Mouse (Mus musculus) stomach, postnatal 0 days (tissue): Measurements from ENCODE around the gene Fuk. TPM values are rescaled to one million over a fixed set of nuclear protein-coding genes. Genes with fewer than 3 reads are reported as not detected.

Experiments used
- ATAC-seq: fragments of 200-750 bp; cut with Nextera tagmentation; 2 replicates; pipeline ENCODE4 v1.8.0; 2017; ENCODE audit not compliant: low FRiP score, low TSS enrichment
- DNase-seq: peaks from one replicate; pipeline ENCODE4 v3.0.0-alpha.2; 2016; ENCODE audit warnings: low spot score
- H3K27ac ChIP-seq: fragments of 300-500 bp; sonication (generic); replicated peaks from 2 replicates; pipeline ENCODE4 v1.5.1; 2014; ENCODE audit warnings: mild to moderate bottlenecking, control low read depth
- H3K27me3 ChIP-seq: fragments of 300-500 bp; sonication (generic); 2 replicates; pipeline ENCODE4 v1.6.1; 2014; ENCODE audit warnings: low read length; ENCODE audit not compliant: control insufficient read depth, insufficient read depth
- H3K36me3 ChIP-seq: fragments of 300-500 bp; sonication (generic); 2 replicates; pipeline ENCODE4 v1.6.1; 2014; ENCODE audit warnings: low read length, mixed read lengths; ENCODE audit not compliant: control insufficient read depth, insufficient read depth
- H3K4me1 ChIP-seq: fragments of 300-500 bp; sonication (generic); replicated peaks from 2 replicates; pipeline ENCODE4 v1.6.1; 2014; ENCODE audit warnings: antibody characterized with exemption; ENCODE audit not compliant: control insufficient read depth, insufficient read depth
- H3K4me2 ChIP-seq: fragments of 300-500 bp; sonication (generic); replicated peaks from 2 replicates; pipeline ENCODE4 v1.6.1; 2014; ENCODE audit warnings: low read depth, mild to moderate bottlenecking, control low read depth, moderate library complexity
- H3K4me3 ChIP-seq: fragments of 300-500 bp; sonication (generic); 2 replicates; pipeline ENCODE4 v1.5.1; 2014; ENCODE audit warnings: low read depth, low read length, control low read depth
- H3K9ac ChIP-seq: fragments of 300-500 bp; sonication (generic); 2 replicates; pipeline ENCODE4 v1.6.1; 2014; ENCODE audit warnings: mild to moderate bottlenecking, low read length, control low read depth, mixed read lengths
- H3K9me3 ChIP-seq: fragments of 300-500 bp; sonication (generic); 2 replicates; pipeline ENCODE4 v1.6.1; 2016; ENCODE audit warnings: low read length; ENCODE audit not compliant: control insufficient read depth
- CTCF ChIP-seq: IDR thresholded peaks from 2 replicates; pipeline ENCODE4 v1.5.1; 2016; ENCODE audit warnings: antibody characterized with exemption, low read depth, mild to moderate bottlenecking, moderate library complexity
- EP300 ChIP-seq: optimal IDR thresholded peaks from 2 replicates; pipeline ENCODE3; 2016; ENCODE audit warnings: antibody characterized with exemption
- WGBS: fragments of 180-500 bp; shearing (Covaris S2); extraction: QIAGEN DNeasy Blood & Tissue Kit; methylation state at CpG from one replicate; pipeline ENCODE4 v1.1.7; 2014; 5-methylcytosine and 5-hydroxymethylcytosine counted together
- polyA plus RNA-seq: library from polyadenylated mRNA; unstranded; fragments of >200 nt; fragmentation: Nextera tagmentation; extraction: Ambion mirVana; gene quantifications from 2 replicates; pipeline ENCODE4 v1.2.1, GENCODE M21; 2015

Fuk gene
- 6.0 and 6.5 TPM in 2 replicates for polyA plus RNA-seq

DNA sequence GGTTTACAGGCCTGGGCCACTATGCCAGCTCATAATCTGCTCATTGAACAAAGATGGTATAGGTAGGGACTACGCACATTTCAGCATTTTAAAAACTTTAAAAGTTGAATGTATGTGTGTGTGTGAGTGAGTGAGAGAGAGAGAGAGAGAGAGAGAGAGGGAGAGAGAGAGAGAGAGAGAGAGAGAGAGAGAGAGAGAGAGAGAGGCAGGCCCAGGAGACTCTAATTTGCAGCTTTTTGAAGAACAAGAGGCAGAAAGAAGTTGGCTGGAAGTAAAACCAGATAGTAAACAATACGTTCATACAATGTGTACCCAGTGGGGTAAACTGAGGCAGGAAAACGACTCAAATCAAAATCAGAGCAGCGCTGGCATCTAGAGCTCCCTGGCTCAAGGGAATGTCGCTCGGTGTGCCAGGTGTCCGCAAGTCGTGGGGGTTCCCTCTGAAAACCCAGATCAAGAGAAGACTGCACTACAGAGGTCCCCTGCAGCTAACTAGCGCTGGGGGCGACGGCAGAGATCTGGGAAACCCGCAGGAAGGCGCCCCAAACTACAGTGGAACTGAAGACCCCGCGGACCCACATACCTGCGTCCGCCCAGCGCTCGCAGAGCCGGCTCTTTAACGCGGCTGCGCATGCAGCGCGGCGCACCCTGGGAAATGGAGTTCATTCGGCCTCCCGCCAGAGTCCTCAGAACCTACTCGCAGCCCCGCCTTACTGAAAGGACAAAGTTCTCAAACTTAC lies at the start of gene Fuk:
Gene Fuk, minus strand, starts transcription at position 650 of the 740 bp plus-strand sequence.
- ATAC-seq (peak; percentile 90), DNase-seq (peak; percentile 87)
- TF ChIP-seq CTCF (no peak), EP300 (no peak)
- WGBS = 3% methylated on average over 30 of the region's 30 CpGs
- H3K27me3 ChIP-seq = no peaks in the 10 kb centered on the region
- H3K36me3 ChIP-seq = no peaks in the 10 kb centered on the region
- peak within 1 kb of the TSS; percentile 84 for H3K4me2 ChIP-seq
- peak within 1 kb of the TSS; percentile 71 for H3K9ac ChIP-seq
- peak within 1 kb of the TSS; percentile 66 for H3K4me3 ChIP-seq
- H3K27ac ChIP-seq = no peak within 1 kb of the TSS
- no peaks in the 10 kb centered on the region for H3K4me1 ChIP-seq
- H3K9me3 ChIP-seq = no peaks in the 10 kb centered on the region

DNA sequence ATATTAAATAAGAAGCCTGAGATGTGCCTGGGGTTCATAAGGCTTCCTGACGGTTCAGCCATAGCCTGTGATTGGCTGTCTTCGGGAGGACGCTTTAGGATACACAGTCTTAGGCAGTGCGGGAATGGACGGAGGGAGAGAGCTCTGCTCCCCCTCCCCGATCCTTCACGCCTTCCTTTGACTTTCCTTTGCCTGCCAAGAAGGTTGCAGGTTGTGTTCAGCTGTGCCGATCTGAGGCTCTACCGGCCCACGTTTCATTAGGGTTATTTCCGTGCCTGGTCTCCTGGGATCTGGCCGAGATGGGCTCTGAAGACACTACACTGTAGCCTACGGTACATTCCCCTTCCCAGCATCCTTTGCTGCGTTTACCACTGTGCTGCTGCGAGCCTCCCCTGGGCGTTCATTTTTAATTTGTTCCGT lies 47.8 kb upstream of the Fuk start:
- 75% methylated on average over 17 of the region's 17 CpGs for WGBS
- H3K4me2 ChIP-seq = no peak overlapping the region
- 0 out of 2 replicates have a peak, but pooled peaks have one; percentile 61 for ATAC-seq

DNA sequence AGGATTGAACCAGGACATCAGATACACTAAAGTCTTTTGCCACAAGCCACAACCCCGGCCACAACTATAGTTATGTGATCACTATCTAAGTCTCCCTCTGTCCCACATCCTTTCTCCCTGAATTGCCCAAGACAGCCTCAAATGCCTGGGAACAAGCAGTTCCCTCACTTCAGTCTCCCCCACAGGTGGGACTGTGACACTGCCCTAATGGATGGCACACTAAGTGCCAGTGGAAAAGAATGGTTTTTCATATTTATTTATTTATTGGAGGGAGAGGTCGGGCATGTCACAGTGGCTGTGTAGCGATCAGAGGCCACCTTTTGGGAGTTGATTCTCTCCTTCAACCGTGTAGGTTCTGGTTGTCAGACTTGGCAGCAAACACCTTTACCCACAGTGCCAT lies 43.4 kb upstream of the Fuk start:
- no peaks in the 10 kb centered on the region for H3K36me3 ChIP-seq
- 62% methylated on average over 4 of the region's 4 CpGs for WGBS
- ATAC-seq = no peak

More for the DNA sequence above, 47.8 kb upstream of the Fuk start:
- H3K36me3 ChIP-seq = no peaks in the 10 kb centered on the region
- no peak overlapping the region for H3K27ac ChIP-seq
- no peak overlapping the region for H3K4me3 ChIP-seq
- TF ChIP-seq CTCF = no peak
- TF ChIP-seq EP300 = no peak
- H3K4me1 ChIP-seq = no peaks in the 10 kb centered on the region
- no peak overlapping the region for H3K9ac ChIP-seq
- no peaks in the 10 kb centered on the region for H3K27me3 ChIP-seq
- DNase-seq = no peak
- no peaks in the 10 kb centered on the region for H3K9me3 ChIP-seq

DNA sequence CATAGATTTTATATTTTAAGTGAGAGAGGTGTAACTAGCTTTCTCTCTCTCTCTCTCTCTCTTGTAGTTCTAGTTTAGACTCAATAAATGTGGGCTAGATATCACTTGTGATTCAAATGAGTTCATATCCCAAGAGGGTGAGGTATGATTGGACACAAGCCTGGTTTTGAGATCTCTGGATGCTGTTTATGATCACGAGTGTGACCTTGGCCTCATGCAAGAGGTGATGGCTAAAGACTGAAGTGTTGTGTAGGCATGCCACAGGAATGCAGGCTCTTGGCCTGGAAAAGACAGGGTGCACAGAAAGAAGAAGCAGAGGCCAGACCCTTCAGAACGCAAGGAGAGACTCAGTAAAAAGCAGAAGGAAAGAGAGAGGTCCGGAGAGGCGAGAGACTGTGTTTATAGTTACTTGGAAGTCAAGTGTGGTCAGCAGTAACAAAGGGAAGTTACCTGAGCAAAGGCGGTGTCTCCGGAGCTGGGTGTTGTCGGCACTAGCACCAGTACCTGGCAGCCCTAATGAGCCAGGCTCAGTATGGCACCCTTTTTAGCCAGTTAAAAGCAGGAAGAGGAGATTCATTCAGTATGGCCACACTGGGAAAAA lies 42.1 kb upstream of the Fuk start:
- no peak for DNase-seq
- ATAC-seq = no peak
- no peak for TF ChIP-seq CTCF
- TF ChIP-seq EP300 = no peak
- no peak overlapping the region for H3K4me3 ChIP-seq
- H3K27me3 ChIP-seq = no peaks in the 10 kb centered on the region
- H3K4me1 ChIP-seq = 0 out of 2 replicates have a peak, but pooled peaks cover 2% of the 10 kb centered on the region
- H3K4me2 ChIP-seq = no peak overlapping the region
- no peaks in the 10 kb centered on the region for H3K9me3 ChIP-seq
- H3K36me3 ChIP-seq = no peaks in the 10 kb centered on the region
- no peak overlapping the region for H3K9ac ChIP-seq
- WGBS = 75% methylated on average over 7 of the region's 7 CpGs
- no peak overlapping the region for H3K27ac ChIP-seq

More for the DNA sequence above, 43.4 kb upstream of the Fuk start:
- Histone ChIP-seq H3K4me2 (no peak overlapping the region), H3K4me3 (no peak overlapping the region), H3K4me1 (0 out of 2 replicates have a peak, but pooled peaks cover 2% of the 10 kb centered on the region), H3K9ac (no peak overlapping the region), H3K27me3 (no peaks in the 10 kb centered on the region), H3K27ac (no peak overlapping the region), H3K9me3 (no peaks in the 10 kb centered on the region)
- no peak for TF ChIP-seq CTCF
- TF ChIP-seq EP300 = no peak
- DNase-seq = no peak

DNA sequence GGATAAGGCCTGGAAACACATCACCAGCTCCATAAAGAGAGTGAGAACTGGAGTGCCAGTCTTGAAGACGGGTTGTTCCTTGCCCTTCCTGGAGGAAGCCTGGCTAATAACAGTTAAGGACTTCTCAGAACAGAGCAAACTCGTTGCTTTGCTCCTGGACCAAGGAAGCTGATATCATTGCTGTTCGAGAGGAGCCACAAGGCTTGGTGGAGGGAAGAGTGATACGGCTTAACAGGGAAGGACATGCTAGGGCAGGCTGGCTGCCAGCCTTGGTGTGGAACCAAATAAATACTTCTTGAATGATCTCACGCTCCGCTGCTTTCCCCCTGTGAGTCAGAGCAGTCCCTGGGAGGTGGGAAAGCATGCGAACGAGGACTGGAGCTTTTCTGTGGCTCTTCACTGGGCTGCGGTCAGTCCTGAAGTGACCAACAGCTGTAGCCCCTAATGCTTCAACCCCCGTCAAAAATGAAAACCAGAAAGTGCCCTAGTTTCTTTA lies 39.2 kb upstream of the Fuk start:
- TF ChIP-seq EP300 (no peak), CTCF (no peak)
- DNase-seq = peak; percentile 64
- Histone ChIP-seq H3K4me3 (no peak overlapping the region), H3K4me1 (0 out of 2 replicates have a peak, but pooled peaks cover 2% of the 10 kb centered on the region), H3K9ac (no peak overlapping the region), H3K27me3 (no peaks in the 10 kb centered on the region), H3K27ac (peak overlapping the region; percentile 87), H3K4me2 (peak overlapping the region; percentile 20; the same call in 1 of the 2 replicates), H3K9me3 (no peaks in the 10 kb centered on the region), H3K36me3 (no peaks in the 10 kb centered on the region)
- peak; percentile 84 for ATAC-seq
- 27% methylated on average over 10 of the region's 10 CpGs for WGBS
